Mouse (Mus musculus) T-helper 17 cell (primary cell): Measurements from ENCODE around the gene Kdelr1.

Source experiments
- in situ Hi-C, 2 experiments: fragments of 300-600 bp; cut with MboI, MseI; formaldehyde crosslinking; loops; 1 replicate in 1 of 2; 2 replicates in 1 of 2; pipeline ENCODE4 v1.15.1; 2025; ENCODE audit warnings: high pct_unique_total_duplicates in 2 of 2

The Kdelr1 gene

DNA sequence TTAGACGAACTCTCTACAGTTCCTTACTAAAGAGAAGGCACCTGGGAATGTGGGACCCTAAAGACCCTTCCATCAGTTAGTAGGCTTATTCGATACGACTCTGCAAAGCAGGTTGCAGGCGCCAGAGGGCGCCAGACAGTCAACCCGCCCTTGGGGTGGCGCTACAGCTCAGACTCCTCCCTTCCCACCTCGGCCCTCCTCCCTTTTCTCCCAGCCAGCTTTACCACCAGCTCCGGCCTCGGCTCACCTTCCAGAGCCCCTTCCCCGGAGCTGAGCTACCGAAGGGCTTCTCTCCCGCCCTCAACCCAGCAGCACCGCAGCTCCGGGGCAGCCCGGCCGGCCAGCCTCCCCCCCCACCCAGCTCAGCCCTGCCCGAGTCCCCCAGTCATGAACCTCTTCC is at the start of gene Kdelr1:
Kdelr1 (plus strand) TSS at position 149 of the 400 bp plus-strand sequence.
- in situ Hi-C loops: loop anchor here in 1 of 2 experiments (5.0 kb wide), 1 partner anchor 50 kb away; the partner anchor contains the start of genes Ccdc114 and Emp3

DNA sequence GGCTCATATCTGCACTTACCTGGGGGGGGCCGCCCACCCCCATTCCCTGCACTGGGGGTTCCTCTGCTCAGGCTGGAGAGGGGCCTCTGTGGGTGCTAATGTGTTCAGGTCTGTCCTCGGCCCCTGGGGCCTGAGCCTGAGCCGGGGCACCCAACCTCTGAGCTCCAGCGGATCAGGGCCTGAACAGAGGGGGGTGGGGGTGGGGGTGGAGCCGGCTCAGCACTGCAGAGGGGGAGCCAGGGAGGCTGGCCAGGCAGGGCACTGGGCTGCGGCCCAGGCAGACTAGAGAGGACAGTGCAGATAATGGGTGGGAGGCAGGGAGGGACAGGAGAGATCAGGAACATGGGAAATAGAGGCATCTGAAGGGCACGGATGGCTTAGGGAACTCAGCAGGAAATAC is 48.0 kb upstream of the Kdelr1 start, which contains the start of gene Kcnj14:
Kcnj14 (minus strand) TSS at position 185 of the 400 bp plus-strand sequence.
- in situ Hi-C loops: no loop called here

DNA sequence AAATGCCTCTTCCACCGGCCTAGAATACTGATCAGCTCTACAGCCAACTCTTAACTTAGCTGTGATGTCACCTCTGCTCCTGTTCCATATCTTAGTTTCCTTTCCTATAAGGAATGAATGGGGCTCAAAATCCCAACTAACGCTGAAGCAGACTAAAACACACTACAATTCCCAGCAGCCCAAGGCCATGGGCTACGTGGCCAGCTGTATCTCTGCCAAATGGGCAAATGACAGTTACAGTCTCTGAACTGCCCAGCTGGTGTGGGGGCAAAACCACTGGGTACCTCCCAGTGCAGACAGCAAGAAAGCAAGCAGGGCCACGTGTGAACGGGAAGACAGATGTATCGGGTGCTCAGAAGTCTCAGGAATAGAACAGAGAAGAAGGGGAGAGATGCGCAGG is 45.9 kb upstream of the Kdelr1 start:
- in situ Hi-C loops: no loop called here

DNA sequence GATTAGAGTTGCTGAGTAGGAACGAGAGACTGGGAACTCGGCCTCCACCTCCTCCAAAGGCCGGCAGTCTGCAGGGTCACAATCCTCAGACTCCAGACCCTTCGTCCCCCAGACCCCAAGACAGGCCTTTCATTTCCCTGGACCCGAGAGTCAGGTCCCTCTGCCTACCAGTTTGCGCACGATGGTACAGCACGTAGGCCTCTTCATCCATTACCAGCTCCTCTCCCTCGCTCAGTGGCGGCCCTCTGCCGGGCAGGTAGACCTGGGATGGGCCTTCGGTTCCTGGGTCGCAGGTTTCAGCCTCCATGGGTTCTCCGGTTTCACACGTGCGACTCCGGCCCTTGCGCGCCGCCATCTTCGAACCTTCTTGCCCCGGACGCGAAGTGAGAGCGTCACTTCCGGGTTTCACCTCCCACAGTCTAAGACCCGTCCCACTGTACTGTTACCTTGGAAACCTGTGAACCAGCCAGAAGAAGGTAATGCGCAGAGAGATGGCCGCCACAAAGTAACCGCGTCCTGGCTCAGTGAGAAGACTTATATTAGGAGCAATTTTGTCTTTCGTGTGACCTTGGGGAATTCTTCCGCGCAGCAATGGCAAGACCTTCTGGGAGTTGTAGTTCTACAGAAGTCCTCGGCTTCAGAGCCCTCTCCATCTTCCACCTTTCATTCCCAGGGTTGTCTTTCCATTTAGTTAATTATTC is 42.0 kb upstream of the Kdelr1 start, which contains the start of gene Grwd1:
Grwd1 (minus strand) TSS at position 518 of the 701 bp plus-strand sequence.
- in situ Hi-C loops: no loop called here

DNA sequence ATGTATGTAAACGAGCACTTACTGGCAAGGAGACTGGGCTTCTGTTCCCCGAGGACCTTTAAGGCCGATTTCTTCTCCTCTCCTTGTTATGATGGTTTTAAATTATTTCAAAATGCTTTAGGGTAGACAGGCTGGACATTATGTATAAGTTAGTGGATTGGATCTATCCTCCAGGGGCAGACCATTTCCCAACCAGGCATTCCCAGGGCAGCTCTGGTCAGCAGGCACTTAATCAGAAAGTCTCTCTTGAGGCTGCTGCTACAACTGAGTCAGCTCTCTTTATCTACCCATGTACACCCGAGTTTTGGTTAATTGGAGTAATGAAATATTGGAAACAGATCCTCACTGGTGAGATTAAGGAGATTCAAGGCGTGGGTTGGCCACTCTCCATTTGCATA is 41.4 kb upstream of the Kdelr1 start:
- in situ Hi-C loops: no loop called here

DNA sequence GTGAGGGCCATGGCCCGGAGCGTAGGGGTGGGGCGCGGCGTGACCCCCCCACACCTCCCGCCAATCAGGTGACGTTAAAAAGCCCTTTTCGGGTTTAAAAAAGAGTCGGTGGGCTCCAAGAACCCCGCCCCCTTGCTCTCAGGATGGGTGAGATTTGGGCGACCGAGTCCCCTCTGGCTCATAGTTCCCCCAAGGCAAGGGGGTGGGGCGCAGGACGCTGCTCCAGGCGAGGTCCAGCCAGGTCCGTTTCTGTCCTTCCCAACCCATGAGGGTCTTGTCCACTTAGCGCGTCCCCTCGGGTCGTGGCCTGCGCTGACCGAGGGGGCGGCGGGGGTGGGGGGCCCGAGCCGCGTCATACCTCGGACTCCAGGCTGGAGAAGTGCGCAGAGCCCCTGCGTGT is 40.1 kb upstream of the Kdelr1 start:
- in situ Hi-C loops: no loop called here

DNA sequence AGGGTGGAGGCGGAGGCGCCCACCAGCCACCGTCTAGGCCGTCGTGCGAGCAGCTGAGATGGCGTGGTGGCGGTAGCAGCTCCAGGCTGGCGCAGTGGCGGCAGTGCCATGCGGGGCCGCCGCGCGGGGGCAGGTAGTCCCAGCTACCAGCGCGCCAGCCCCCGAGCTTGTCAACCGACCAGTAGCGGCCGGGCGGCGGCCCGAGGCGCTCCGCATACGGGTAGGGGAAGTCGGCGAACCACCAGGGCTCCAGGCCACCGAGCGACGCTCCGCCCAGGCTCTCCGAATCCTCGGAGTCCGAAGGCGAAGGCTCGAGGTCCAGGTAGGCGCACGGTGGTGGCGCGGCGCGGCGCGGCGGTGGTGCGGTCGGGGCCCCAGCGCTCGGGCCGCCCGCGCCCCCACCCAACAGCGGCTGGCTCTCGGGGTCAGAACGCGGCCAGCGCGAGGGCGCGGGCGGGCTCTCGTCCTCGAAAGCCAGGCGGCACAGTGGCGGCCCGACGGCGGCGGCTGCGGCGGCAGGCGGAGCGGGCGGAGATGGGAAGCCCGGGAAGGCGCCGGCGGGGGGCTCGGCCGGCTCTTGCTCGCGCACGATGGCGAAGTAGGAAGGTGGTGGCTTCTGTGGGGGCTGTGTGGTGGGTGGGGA is 39.3 kb upstream of the Kdelr1 start:
- in situ Hi-C loops: no loop called here

DNA sequence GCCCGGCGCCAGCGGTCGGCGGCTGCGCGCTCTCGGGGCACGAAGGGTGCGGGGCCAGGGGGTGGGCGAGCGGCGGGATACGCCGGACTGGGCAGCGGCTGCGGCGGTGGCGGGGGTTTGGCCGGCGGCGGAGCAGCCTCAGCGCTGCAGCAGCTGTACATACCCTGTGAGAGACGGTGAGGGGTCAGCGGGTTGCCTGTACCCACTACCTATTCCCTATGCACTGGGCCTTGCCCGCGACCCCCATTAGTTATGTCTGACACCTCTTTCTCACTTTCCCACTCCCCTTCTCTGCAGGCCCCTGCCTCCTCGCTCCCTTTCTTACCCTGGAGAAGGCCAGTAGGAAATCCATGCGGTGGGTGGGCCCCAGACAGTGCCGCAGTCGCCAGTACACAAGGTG is 38.6 kb upstream of the Kdelr1 start:
- in situ Hi-C loops: no loop called here

DNA sequence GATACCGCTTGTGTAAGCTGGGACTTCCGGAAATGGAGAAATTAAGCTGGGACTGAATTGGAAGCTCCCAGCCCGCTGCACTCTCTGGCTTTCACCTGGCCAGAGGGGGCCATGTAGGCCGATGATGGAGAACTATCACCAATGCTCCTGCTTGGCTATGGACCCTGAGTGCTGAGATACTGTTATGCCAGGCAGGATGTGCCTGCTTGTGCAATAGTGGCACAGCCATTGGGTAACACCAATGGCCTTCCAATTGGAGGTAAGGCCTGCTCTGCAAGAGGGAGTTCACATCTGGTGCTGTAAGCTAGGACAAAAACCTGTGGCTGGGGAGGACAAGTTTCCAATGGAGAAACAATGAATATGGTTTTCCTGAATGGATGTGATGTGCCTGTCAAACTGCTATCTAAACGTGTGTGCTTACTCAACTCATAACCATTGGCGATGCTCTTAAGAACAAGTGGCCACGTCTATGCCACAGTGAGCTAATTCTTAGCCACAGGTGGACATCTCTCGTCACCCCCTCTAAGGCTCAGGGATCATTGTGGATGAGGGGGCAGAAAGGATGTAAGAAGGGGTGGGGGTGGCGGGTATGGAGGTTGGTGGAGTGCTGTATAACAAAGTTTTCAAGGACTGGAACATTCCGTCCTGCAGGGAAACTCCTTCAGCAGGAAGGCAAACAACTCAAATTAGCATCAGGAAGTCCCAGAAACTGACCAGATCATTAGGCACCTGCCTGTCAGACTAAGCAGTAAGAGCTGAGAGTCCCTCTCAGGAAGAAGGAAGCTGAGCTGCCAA is 29.4 kb upstream of the Kdelr1 start:
- in situ Hi-C loops: no loop called here

DNA sequence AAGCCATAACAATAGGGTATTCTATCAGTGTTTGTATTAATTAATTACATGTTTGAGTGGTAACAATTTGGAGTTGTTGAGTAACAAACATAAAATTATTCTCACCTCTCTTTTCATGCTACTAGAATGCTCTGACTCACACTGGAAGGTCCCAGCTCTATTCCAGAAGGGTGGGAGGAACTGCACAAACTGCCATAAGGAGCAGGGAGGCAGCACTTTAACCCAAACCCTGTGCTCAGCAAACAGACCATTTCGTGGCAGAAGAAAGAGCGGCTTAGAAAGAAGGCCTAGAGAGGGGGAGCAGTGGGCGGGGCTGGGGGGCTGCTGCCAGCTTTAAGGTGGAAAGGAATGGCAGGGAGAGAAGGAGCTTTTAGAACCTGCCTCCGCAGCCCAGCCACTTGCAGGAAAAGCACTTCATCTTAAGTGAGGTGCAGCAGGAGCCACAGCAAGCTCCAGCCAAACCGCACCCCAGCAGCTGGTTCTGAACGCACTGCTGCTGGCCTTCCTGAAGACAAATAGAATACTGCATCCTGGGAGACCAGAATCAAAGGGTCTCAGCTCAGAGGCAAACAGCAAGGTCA is 24.0 kb upstream of the Kdelr1 start:
- in situ Hi-C loops: no loop called here

DNA sequence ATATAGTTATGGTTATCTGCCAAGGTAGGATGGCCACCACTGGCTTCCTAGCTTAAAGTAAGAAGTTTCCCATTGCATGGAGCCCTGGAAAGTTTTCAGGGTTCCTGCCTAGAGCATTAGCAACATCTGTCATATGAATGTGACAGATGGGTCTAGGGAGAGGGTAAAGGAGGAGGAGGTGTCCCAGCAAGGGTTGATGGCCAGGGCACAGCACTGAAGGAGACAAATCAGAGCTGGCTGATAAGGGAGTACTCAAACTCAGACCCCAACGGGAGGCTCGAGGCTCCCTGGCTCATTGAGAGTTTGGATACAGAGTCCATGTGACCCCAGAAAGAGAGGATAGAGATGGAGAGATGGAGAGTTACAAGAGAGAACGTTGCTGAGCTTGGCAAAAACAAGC is 21.9 kb upstream of the Kdelr1 start:
- in situ Hi-C loops: no loop called here

DNA sequence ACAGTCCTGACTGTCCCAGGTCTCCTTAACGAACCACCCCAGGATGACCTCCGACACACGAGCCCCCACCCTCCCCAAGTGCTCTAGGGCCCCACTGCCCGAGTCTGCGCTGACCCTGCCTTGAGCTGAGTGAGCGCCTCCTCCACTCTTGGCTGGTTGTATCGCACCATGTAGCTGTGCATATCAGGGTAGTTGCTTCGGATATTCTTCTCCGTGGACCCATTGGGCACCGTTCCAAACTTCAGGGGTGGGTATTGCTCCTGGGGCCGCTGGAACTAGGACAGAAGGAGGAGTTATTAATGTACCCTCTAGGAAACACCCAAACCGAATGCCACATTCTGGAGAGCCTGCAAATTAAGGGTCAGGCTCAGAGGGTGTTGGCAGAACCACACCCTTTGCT is 19.5 kb upstream of the Kdelr1 start:
- in situ Hi-C loops: no loop called here

DNA sequence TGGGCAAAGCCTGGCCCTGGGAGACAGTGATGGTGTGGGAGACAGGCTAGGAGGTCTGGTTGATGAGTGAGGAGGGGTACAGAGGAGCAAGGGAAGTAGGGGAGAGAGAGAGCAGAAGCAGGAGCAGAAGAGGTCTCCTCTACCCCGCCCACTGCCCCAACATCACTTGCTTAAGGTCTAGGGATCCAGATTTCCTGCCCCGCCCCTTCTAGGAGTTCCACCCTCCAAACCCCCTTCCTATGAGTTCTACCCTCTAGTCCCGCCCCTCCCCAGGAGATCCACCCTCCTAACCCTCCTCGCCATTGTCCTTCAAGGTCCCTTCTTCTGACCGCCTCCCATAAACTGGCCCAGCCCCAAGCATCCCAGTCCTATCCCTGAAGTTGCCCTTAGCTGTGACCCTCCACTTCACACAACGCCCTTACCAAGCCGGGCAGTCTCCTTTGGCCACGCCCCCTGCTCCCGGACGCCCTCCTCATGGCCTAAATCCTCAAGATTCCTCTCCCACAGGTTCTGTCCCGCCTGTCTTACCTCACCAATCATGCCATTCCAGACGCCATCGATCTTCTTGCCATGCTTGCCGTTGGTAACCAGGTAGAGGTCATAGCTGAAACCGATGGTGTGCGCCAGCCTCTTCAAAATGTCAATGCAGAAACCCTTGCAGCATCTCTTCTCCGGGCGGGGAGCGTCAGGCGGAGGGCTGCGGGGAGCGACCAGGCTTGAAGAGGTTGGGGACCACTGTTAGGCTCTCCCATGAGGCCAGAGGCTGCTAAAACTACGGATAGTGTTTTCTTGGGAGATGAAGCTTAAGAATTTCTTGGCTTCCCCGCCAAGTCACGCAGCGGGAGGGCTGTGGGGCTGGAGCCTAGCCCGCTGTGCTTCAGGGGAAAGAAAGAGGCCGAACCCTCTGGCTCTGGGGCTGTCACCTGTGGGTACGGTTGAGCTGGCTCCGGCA is 15.3 kb upstream of the Kdelr1 start:
- in situ Hi-C loops: no loop called here

DNA sequence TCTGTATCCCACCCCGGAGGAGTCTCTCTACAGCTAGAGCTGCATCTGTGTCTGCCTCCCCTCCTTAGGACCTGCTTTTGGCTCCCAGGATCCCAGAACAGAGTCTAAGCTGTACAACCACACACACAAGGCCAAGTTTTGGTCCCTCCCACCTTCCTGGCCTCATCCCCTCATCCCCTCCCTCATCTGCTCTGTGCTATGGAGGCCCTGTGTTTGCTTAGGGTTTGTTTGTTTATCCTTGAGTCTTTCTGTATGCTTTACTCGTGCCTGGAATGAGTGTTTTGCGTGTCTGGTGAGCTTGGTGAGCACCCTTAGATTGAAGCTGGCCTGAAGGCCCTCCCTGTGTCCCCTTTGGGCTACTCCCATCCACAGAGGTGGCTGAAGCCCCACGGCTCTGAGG is 13.6 kb upstream of the Kdelr1 start:
- in situ Hi-C loops: no loop called here

DNA sequence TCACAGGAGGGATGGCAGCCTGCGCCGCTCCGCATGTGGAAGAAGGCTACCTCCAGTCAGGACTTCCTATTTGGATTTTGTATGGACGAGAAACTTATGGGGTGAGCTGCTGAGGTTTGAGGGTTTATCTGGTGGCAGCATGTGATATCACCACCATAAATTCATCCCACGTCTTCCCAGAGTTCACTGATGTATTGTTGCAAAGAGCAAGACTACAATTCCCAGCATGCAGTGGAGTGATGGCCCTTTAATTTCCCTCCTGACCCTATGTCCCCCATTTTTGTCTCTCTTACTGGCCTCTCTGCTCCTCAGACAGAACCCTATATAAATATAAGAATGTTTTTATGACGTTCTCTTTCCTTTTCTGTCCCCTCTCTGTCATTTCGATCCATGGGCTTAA is 9.8 kb upstream of the Kdelr1 start:
- in situ Hi-C loops: no loop called here

DNA sequence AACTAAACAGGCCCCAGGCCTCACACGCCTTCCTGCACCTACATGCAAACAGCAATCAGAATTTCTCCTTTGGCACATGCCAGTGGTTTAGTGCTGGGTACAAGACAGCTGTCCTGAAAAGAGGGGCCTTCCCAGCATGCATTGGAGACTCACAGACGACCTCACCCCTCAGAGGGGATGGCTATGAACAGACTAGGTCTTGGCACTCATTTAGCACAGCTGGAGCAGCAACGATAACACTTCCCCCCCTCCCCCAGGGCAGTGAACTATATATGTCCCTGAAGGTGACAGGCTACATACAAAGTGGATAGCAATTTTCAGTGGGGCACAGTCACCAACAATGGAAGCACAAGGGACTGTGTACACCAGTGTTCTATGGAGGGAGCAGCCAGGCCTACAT is 8.1 kb upstream of the Kdelr1 start:
- in situ Hi-C loops: no loop called here

DNA sequence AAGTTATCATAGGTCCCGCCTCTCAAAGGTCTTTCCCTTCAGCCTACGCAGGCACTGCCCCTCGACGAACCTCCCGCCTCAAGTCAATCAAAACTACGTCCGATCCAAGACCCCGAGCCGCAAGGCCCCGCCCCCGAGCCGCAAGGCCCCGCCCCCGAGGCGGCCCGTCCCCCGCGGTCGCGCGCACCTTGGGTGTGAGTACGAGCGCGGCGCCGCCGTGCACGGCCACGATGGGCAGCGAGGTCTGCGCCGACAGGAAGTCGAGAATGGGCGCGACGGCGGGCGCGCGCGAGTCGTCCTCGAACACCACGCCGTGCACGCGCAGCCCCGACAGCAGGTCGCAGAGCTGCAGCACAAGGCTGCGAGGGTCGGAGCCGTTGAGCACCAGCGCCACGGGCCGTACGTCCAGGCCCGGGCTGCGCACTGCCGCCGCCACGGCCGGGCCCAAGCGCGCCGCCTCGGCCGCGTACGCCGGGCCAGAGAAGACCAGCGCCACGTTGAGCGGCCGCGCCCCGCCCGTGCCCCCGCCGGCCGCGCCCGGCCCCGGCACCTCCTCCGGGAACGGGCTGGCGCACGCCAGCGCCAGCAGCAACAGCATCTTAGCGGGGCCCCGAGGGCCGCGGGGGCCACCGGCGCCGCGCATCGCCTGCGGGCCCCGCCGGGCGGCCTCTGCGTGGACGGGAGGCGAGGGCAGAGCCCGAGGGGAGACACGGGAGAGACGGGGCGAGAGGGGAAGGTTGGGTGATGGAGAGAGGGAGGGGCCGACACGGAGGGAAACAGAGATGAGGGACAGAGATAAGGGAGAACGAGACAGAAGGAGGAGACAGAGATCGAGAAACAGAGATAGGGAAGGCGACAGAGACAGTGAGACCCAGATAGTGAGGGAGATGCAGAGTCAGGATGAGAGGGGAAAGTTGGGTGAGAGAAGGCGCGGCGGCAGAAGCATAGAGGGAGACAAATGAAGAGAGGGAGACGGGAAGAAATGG is 6.4 kb upstream of the Kdelr1 start:
- in situ Hi-C loops: no loop called here

DNA sequence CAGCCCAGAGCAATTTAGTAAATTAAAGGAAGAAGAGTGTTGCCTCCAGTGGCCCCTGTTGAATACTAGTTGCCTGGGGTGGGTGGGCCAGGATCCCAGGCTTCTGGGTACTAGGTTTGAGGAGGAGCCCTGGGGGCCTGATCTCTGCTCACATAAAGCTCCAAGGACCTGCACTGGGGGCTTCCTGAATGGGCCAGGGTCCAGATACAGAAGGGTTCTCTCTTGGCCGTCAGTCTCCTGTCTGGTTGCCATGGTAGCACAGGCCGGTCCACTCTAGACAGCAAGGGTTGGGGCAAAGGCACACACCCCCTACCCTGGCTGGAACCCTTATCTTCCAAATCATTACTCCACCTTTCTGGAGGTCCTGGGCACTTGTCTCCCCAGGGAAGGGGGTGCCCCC is 4.7 kb upstream of the Kdelr1 start:
- in situ Hi-C loops: no loop called here

DNA sequence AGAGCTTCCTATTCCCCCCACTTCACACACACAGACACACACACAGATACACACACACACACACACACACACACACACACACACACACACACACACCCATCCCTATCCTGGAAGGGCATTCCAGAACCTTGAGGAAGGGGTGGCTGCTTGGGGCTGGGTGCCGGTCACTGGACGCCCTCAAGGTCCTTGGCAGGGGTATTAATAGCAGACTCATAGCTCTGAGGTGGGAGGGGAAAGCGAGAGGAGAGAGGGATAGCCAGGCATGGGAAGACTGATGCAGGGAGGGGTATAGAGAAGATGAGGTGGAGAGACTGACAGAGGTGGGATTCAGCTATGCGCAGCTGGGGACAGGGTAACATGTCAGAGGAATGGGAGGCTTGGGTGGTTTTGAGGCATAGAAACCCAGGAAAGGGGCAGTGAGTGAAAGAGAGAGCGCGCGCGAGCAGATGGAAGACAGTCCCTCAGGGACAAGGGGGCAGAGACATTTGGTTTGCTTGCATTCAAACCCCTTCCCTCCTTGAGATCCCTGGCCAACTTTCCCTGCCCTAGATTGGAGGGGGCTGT is 3.4 kb upstream of the Kdelr1 start:
- in situ Hi-C loops: no loop called here
